Mouse (Mus musculus) myocyte (in vitro differentiated cells): ENCODE measurements around the gene Cenps. TPM values are rescaled to one million over a fixed set of nuclear protein-coding genes. Genes with fewer than 3 reads are reported as not detected.
"Not testable (repeated sequence)": the region's sequence is repeated elsewhere in the genome, so short reads cannot be mapped to it uniquely, and the experiment has no call there.

Source experiments
- H3K27me3 ChIP-seq: one replicate; pipeline ENCODE4 v1.6.1; 2011; ENCODE audit not compliant: control insufficient read depth, insufficient read depth, insufficient read length
- H3K36me3 ChIP-seq: one replicate; pipeline ENCODE4 v1.6.1; 2011; ENCODE audit not compliant: control insufficient read depth, insufficient read depth
- H3K4me2 ChIP-seq: one replicate; pipeline ENCODE4 v1.6.1; 2011; ENCODE audit warnings: low read depth, control low read depth
- H3K4me3 ChIP-seq: one replicate; pipeline ENCODE4 v1.5.1; 2011; ENCODE audit warnings: mild to moderate bottlenecking, control low read depth, moderate library complexity
- H3K79me2 ChIP-seq: one replicate; pipeline ENCODE4 v1.6.1; 2011; ENCODE audit not compliant: control insufficient read depth, insufficient read depth
- H3ac ChIP-seq: one replicate; pipeline ENCODE4 v1.6.1; 2011; ENCODE audit not compliant: control insufficient read depth, insufficient read length
- CEBPB ChIP-seq: IDR thresholded peaks from 2 replicates; pipeline ENCODE4 v1.6.1; 2011; ENCODE audit warnings: mild to moderate bottlenecking, moderate library complexity; ENCODE audit not compliant: poor library complexity, insufficient read depth, severe bottlenecking
- E2F4 ChIP-seq: IDR thresholded peaks from one replicate; pipeline ENCODE4 v1.6.1; 2011; ENCODE audit warnings: mild to moderate bottlenecking, control low read depth, moderate library complexity; ENCODE audit not compliant: insufficient read depth
- MAX ChIP-seq: IDR thresholded peaks from one replicate; pipeline ENCODE4 v1.6.1; 2011; ENCODE audit warnings: low read depth, mild to moderate bottlenecking, control low read depth
- MYOD1 ChIP-seq, 3 experiments: IDR thresholded peaks; one replicate each; pipeline ENCODE4 v1.6.1; 2011; ENCODE audit warnings: control low read depth in 2 of 3, low read depth in 2 of 3, mild to moderate bottlenecking in 2 of 3, moderate library complexity in 1 of 3; ENCODE audit not compliant: insufficient read length in 2 of 3, control insufficient read depth in 1 of 3
- MYOG ChIP-seq, 3 experiments: IDR thresholded peaks; one replicate each; pipeline ENCODE4 v1.6.1; 2011; ENCODE audit warnings: control low read depth in 2 of 3, low read depth in 2 of 3, mild to moderate bottlenecking in 2 of 3; ENCODE audit not compliant: insufficient read length in 2 of 3, control insufficient read depth in 1 of 3, insufficient read depth in 1 of 3
- POLR2A ChIP-seq: IDR thresholded peaks from one replicate; pipeline ENCODE4 v1.6.1; 2011; ENCODE audit warnings: low read depth, mild to moderate bottlenecking, control low read depth, moderate library complexity; ENCODE audit not compliant: insufficient read length
- POLR2AphosphoS2 ChIP-seq: IDR thresholded peaks from one replicate; pipeline ENCODE4 v1.6.1; 2011; ENCODE audit warnings: low read depth, control low read depth; ENCODE audit not compliant: insufficient read length
- REST ChIP-seq: IDR thresholded peaks from one replicate; pipeline ENCODE4 v1.6.1; 2011; ENCODE audit warnings: mild to moderate bottlenecking, control low read depth, moderate library complexity; ENCODE audit not compliant: insufficient read depth, insufficient read length
- SRF ChIP-seq: IDR thresholded peaks from one replicate; pipeline ENCODE4 v1.6.1; 2011; ENCODE audit warnings: low read depth; ENCODE audit not compliant: control insufficient read depth, insufficient read length
- TCF12 ChIP-seq: IDR thresholded peaks from one replicate; pipeline ENCODE4 v1.6.1; 2011; ENCODE audit warnings: mild to moderate bottlenecking, control low read depth; ENCODE audit not compliant: poor library complexity, insufficient read depth, severe bottlenecking
- TCF3 ChIP-seq: IDR thresholded peaks from one replicate; pipeline ENCODE4 v1.6.1; 2011; ENCODE audit warnings: low read depth, control low read depth; ENCODE audit not compliant: insufficient read length
- USF1 ChIP-seq: IDR thresholded peaks from one replicate; pipeline ENCODE4 v1.6.1; 2011; ENCODE audit warnings: low read depth, mild to moderate bottlenecking, control low read depth, moderate library complexity
- polyA plus RNA-seq: library from polyadenylated mRNA; unstranded; fragments of >200 nt; fragmentation: generic; extraction: Trizol; gene quantifications from one replicate; pipeline ENCODE4 v1.2.1, GENCODE M21; 2012; ENCODE audit warnings: missing spikeins

The Cenps gene
- polyA plus RNA-seq, 1 experiment, result 7.3 TPM

- no peak within 1 kb of the TSS for H3K4me2 ChIP-seq
- H3K27me3 ChIP-seq, result no peaks in the 10 kb centered on the region
- no peaks in the 10 kb centered on the region for H3K79me2 ChIP-seq
- H3K36me3 ChIP-seq, result no peaks in the 10 kb centered on the region
- H3ac ChIP-seq, result no peak within 1 kb of the TSS
- no peak within 1 kb of the TSS for H3K4me3 ChIP-seq
- no peak for TF ChIP-seq MYOG (IDR thresholded peaks at IDR 0.05; ENCODE audit: control insufficient read depth in 1 of 3, insufficient read depth in 1 of 3, insufficient read length in 2 of 3, low read depth in 2 of 3)
- no peak for TF ChIP-seq POLR2A
- no peak for TF ChIP-seq TCF12
- TF ChIP-seq CEBPB, result no peak
- no peak for TF ChIP-seq E2F4
- no peak for TF ChIP-seq SRF
- TF ChIP-seq MYOD1 (IDR thresholded peaks at IDR 0.05; ENCODE audit: control insufficient read depth in 1 of 3, insufficient read length in 2 of 3, low read depth in 2 of 3), result no peak
- no peak for TF ChIP-seq POLR2AphosphoS2
- no peak for TF ChIP-seq MAX
- no peak for TF ChIP-seq USF1
- TF ChIP-seq REST, result no peak
- TF ChIP-seq TCF3, result no peak
Measured at GRCm38 (mm10) chr4:149126663-149127062, 10.8 kb downstream of the Cenps start, which contains the start of gene Cort. TSS of gene Cort (minus strand) at chr4:149126763.

DNA sequence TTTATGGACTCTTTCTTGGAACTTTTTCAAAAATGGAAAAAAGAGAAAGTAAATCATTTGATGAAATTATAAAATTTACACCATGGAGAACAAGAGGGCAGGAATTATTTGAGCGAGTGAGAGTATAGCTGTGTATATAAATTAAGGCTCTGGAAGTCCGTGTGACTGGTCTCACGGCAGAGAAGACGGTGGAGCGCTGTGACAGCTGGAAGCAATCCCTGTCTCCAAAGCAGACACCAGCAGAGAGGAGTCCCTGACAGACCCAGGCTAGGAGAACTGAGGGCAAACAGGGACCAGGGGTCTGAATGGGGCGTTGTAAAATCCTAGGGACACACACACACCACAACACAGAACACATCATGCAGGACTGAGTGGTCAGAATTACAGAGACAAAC lies 11.3 kb downstream of the Cenps start:
- TF ChIP-seq MYOD1 (IDR thresholded peaks at IDR 0.05; ENCODE audit: control insufficient read depth in 1 of 3, insufficient read length in 2 of 3, low read depth in 2 of 3) (no peak), SRF (no peak)
- H3K4me2 ChIP-seq, result no peak overlapping the region
- H3K27me3 ChIP-seq, result no peaks in the 10 kb centered on the region
- no peak overlapping the region for H3ac ChIP-seq
- no peaks in the 10 kb centered on the region for H3K36me3 ChIP-seq
- no peak overlapping the region for H3K4me3 ChIP-seq
- H3K79me2 ChIP-seq, result no peaks in the 10 kb centered on the region

DNA sequence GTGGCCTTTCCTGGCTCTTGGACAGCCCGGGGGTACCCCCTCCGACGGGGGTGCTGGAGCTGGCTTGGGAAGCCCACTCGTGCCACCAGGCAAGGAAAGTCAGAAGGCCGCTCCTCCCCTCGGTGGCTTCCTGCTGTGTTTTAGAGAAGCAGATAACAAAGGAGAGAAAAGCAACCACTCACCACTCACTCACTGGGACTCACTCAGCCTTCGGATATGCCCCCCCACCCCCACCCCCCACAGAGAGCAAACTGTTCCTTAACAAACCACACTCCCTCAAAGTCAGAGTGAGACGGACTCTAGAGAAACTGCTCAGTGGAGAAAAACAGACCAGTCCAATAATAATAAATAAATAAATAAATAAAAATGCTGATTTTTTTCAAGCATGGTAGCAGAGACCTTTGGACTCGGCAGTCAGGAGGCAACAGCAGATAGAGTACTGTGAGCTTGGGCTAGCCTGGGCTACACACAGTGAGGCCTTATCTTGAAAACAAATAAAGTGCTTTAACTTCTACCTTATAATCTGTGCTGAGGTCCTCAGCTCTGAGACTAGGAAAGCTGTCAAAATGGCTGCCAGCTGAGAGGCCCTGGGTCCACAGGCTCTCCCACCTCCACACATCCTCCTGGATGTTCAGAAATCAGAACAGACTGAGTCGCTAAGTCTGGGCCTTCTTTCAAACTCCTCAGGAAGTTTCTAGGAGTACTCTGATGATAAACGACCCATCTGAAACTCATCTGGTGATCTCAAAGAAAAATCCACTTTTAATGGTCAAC lies 11.9 kb downstream of the Cenps start:
- TF ChIP-seq POLR2AphosphoS2, result no peak
- TF ChIP-seq MYOG (IDR thresholded peaks at IDR 0.05; ENCODE audit: control insufficient read depth in 1 of 3, insufficient read depth in 1 of 3, insufficient read length in 2 of 3, low read depth in 2 of 3), result no peak
- TF ChIP-seq E2F4, result no peak
- TF ChIP-seq MYOD1 (IDR thresholded peaks at IDR 0.05; ENCODE audit: control insufficient read depth in 1 of 3, insufficient read length in 2 of 3, low read depth in 2 of 3), result no peak

GRCm38 (mm10) chr4:149123432-149123831 lies 14.0 kb downstream of the Cenps start:
- H3K27me3 ChIP-seq, result no peaks in the 10 kb centered on the region
- H3K36me3 ChIP-seq, result no peaks in the 10 kb centered on the region
- H3K4me3 ChIP-seq, result no peak overlapping the region
- no peak overlapping the region for H3ac ChIP-seq
- TF ChIP-seq TCF3 (no peak), SRF (no peak), MYOD1 (IDR thresholded peaks at IDR 0.05; ENCODE audit: control insufficient read depth in 1 of 3, insufficient read length in 2 of 3, low read depth in 2 of 3) (no peak), POLR2A (no peak), CEBPB (no peak), MAX (no peak), MYOG (IDR thresholded peaks at IDR 0.05; ENCODE audit: control insufficient read depth in 1 of 3, insufficient read depth in 1 of 3, insufficient read length in 2 of 3, low read depth in 2 of 3) (no peak), REST (no peak)
- no peaks in the 10 kb centered on the region for H3K79me2 ChIP-seq
- no peak overlapping the region for H3K4me2 ChIP-seq

More for the DNA sequence above, 11.9 kb downstream of the Cenps start:
- no peaks in the 10 kb centered on the region for H3K79me2 ChIP-seq
- H3K27me3 ChIP-seq, result no peaks in the 10 kb centered on the region
- H3K4me2 ChIP-seq, result no peak overlapping the region
- no peak overlapping the region for H3ac ChIP-seq
- no peak overlapping the region for H3K4me3 ChIP-seq
- H3K36me3 ChIP-seq, result no peaks in the 10 kb centered on the region

DNA sequence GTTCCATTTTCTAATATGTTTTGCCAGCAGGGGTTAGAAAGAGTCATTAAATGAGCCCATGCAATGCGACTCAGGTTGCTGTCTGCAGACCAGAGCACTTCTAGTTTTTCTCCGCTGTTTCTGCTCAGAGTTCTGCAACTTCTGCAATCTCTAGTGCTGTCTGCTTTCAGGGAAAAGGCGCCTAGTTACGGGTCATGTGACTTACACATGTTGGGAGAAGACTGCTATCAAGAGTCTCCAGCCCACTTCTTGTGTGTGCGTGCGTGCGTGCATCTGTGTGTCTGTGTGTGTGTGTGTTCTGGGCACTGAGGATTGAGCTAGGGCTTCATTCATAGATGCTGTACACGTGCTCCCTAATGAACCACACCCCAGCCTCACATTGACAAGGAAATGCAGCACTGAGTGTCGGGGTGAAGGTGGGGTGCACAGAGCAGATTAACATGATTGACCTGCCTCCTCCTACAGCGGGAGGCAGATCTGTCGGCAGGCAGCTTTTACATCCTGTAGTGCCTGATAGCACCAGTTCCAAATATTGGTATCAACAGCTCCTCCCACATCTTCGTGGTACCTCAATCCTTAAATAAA lies 17.4 kb downstream of the Cenps start:
- H3K4me2 ChIP-seq, H3ac ChIP-seq: not testable (repeated sequence)

More for the DNA sequence above, 17.4 kb downstream of the Cenps start:
- H3K36me3 ChIP-seq, H3K4me3 ChIP-seq, H3K27me3 ChIP-seq, H3K79me2 ChIP-seq: not testable (repeated sequence)
